Mouse (Mus musculus) ES-E14 (cell line): ENCODE data around the gene Il33. TPM values are rescaled to one million over a fixed set of nuclear protein-coding genes. Genes with fewer than 3 reads are reported as not detected.

ENCODE experiments used
- DNase-seq: peaks from one replicate; pipeline ENCODE4 v3.0.0-alpha.2; 2013; ENCODE audit warnings: low read depth, low spot score
- H3K27ac ChIP-seq: 2 replicates; pipeline ENCODE4 v1.5.1; 2012; ENCODE audit warnings: low read depth, mild to moderate bottlenecking, low read length, moderate library complexity, mixed read lengths; ENCODE audit not compliant: poor library complexity, insufficient read depth, severe bottlenecking
- H3K36me3 ChIP-seq: 2 replicates; pipeline ENCODE4 v1.6.1; 2012; ENCODE audit warnings: mild to moderate bottlenecking, low read length, moderate library complexity, mixed read lengths; ENCODE audit not compliant: control insufficient read depth, poor library complexity, insufficient read depth, severe bottlenecking
- H3K4me1 ChIP-seq, 2 experiments: fragments of 150-350 bp in 1 of 2; sonication (generic) in 1 of 2; 2 replicates each; pipeline ENCODE4 v1.6.1; 2012; ENCODE audit warnings: low read length in 2 of 2, mild to moderate bottlenecking in 1 of 2, mixed read lengths in 1 of 2; ENCODE audit not compliant: control insufficient read depth in 2 of 2, insufficient read depth in 2 of 2, poor library complexity in 1 of 2
- H3K4me3 ChIP-seq, 2 experiments: fragments of 150-350 bp in 1 of 2; sonication (generic) in 1 of 2; 2 replicates each; pipeline ENCODE4 v1.5.1; 2012; ENCODE audit warnings: low read length in 2 of 2, low read depth in 1 of 2, mild to moderate bottlenecking in 1 of 2, mixed read lengths in 1 of 2; ENCODE audit not compliant: insufficient read depth in 1 of 2, poor library complexity in 1 of 2, severe bottlenecking in 1 of 2
- H3K9ac ChIP-seq: 2 replicates; pipeline ENCODE4 v1.6.1; 2012; ENCODE audit warnings: low read depth, mild to moderate bottlenecking, low read length, mixed read lengths; ENCODE audit not compliant: poor library complexity, insufficient read depth, severe bottlenecking
- H3K9me3 ChIP-seq: fragments of 150-350 bp; sonication (generic); 2 replicates; pipeline ENCODE4 v1.6.1; 2012; ENCODE audit warnings: low read depth, mild to moderate bottlenecking, low read length; ENCODE audit not compliant: control insufficient read depth, insufficient read depth
- CHD2 ChIP-seq: IDR thresholded peaks from 2 replicates; pipeline ENCODE4 v1.6.1; 2014; ENCODE audit warnings: mild to moderate bottlenecking, low read depth, low read length, inconsistent platforms
- HCFC1 ChIP-seq: IDR thresholded peaks from 2 replicates; pipeline ENCODE4 v1.6.1; 2012; ENCODE audit warnings: low read length, inconsistent platforms, borderline replicate concordance; ENCODE audit not compliant: insufficient read depth
- MAFK ChIP-seq: IDR thresholded peaks from 2 replicates; pipeline ENCODE4 v1.6.1; 2014; ENCODE audit warnings: mild to moderate bottlenecking, low read depth, low read length, inconsistent platforms; ENCODE audit not compliant: insufficient read depth
- ZC3H11A ChIP-seq: IDR thresholded peaks from 2 replicates; pipeline ENCODE4 v1.6.1; 2012; ENCODE audit warnings: low read depth, mild to moderate bottlenecking, inconsistent platforms, low read length, borderline replicate concordance
- ZNF384 ChIP-seq: IDR thresholded peaks from 2 replicates; pipeline ENCODE4 v1.6.1; 2012; ENCODE audit warnings: low read depth, low read length, inconsistent platforms
- in situ Hi-C, 2 experiments: fragments of 600-800 bp; cut with MboI; formaldehyde crosslinking; loops; one replicate each; pipeline ENCODE4 v1.15.1; 2025; ENCODE audit warnings: low sequenced_read_pairs in 2 of 2, inconsistent platforms in 1 of 2; ENCODE audit not compliant: unreplicated experiment in 2 of 2
- total RNA-seq: library from RNA; depleted of rRNA; stranded (reverse); fragments of 300-350 nt; gene quantifications from 2 replicates; pipeline ENCODE4 v1.2.3, GENCODE M21; 2012

Gene Il33
- total RNA-seq, 1 experiment: 1.6 TPM

DNA sequence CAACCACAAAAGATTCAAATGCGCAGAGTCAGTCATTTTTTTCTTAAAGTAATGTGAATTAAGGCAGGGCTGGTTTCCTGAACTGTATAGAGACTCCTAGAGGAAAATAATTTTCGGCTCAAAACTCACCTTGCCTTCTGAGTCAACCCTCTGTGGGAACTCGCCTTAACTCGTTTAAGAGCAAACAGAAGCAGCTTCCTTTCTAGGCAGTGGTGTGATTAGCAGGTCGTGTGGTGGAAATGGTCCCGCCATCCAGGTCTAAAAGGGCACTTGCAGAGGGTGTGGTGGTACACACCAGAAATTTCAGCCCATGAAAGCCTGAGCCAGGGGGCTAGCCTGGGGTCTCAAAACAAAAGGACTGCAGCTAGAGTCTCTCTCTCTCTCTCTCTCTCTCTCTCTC is 32.1 kb upstream of the Il33 start:
- H3K9ac ChIP-seq: no peak overlapping the region
- H3K9me3 ChIP-seq: no peaks in the 10 kb centered on the region
- H3K27ac ChIP-seq: no peak overlapping the region
- TF ChIP-seq HCFC1: no peak
- no peak for TF ChIP-seq ZNF384
- no peak for TF ChIP-seq MAFK
- no peak for TF ChIP-seq ZC3H11A
- TF ChIP-seq CHD2: no peak
- H3K36me3 ChIP-seq: no peaks in the 10 kb centered on the region
- H3K4me3 ChIP-seq: no peak overlapping the region
- DNase-seq: no peak
- no peaks in the 10 kb centered on the region for H3K4me1 ChIP-seq
- in situ Hi-C loops: no loop called here

GRCm38 (mm10) chr19:29893718-29894273 is 31.1 kb upstream of the Il33 start:
- H3K9ac ChIP-seq: no peak overlapping the region
- H3K36me3 ChIP-seq: no peaks in the 10 kb centered on the region
- TF ChIP-seq HCFC1: no peak
- no peak for TF ChIP-seq MAFK
- TF ChIP-seq ZNF384: no peak
- TF ChIP-seq ZC3H11A: no peak
- TF ChIP-seq CHD2: no peak
- in situ Hi-C loops: no loop called here
- H3K27ac ChIP-seq: no peak overlapping the region
- no peak overlapping the region for H3K4me3 ChIP-seq
- no peak for DNase-seq
- no peaks in the 10 kb centered on the region for H3K4me1 ChIP-seq
- H3K9me3 ChIP-seq: no peaks in the 10 kb centered on the region

DNA sequence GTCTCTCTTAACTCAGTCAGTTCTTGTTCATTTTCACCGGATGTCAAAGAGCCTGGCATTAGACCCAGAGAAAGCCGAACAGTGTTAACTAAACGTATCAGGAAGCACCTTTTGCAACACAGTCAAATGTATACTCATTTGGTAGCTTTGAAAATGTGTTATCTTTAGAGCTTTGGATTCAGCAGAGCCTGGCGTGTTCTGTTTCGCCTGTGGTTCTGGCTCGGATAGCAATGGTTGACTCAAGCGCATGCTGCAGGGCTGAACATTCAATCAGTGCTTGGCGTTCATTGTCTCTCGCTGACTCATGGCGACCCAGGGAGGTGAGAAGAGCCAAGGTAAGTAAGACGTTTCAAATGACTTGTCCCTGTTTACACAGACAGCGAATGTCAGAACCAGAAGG is 30.5 kb upstream of the Il33 start:
- Histone ChIP-seq H3K27ac (no peak overlapping the region), H3K4me1 (no peaks in the 10 kb centered on the region), H3K9ac (no peak overlapping the region), H3K4me3 (no peak overlapping the region), H3K36me3 (no peaks in the 10 kb centered on the region), H3K9me3 (no peaks in the 10 kb centered on the region)
- in situ Hi-C loops: no loop called here
- no peak for DNase-seq
- TF ChIP-seq ZC3H11A (no peak), HCFC1 (no peak), MAFK (no peak), ZNF384 (no peak), CHD2 (no peak)

DNA sequence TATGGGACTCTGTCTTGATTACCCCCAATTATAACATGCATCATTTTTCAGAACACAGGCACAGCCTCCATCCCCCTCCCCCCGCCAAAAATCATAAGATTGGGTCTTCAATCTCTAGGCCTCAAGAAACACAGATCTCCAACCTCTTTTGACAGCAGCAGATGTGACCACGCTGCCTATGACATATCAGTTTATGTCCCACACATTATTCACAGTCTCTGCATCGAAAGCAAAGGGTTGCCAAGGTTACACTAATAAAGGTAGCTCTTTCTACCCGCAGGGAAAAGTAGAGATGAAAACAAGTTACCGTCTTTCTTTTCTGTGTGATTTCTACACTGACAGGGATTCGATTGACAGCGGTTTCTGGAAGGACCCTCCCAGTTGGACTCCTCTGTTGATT is 29.9 kb upstream of the Il33 start:
- TF ChIP-seq MAFK (no peak), CHD2 (no peak), HCFC1 (no peak), ZC3H11A (no peak)
- H3K9ac ChIP-seq: no peak overlapping the region

GRCm38 (mm10) chr19:29900318-29900717 is 24.6 kb upstream of the Il33 start:
- Histone ChIP-seq H3K4me3 (no peak overlapping the region), H3K9ac (no peak overlapping the region), H3K4me1 (no peaks in the 10 kb centered on the region), H3K27ac (no peak overlapping the region), H3K36me3 (no peaks in the 10 kb centered on the region), H3K9me3 (no peaks in the 10 kb centered on the region)
- in situ Hi-C loops: no loop called here
- TF ChIP-seq HCFC1 (no peak), ZC3H11A (no peak), ZNF384 (no peak), MAFK (no peak), CHD2 (no peak)
- no peak for DNase-seq

More for the DNA sequence above, 29.9 kb upstream of the Il33 start:
- no peak for DNase-seq
- no peaks in the 10 kb centered on the region for H3K4me1 ChIP-seq
- H3K9me3 ChIP-seq: no peaks in the 10 kb centered on the region
- no peaks in the 10 kb centered on the region for H3K36me3 ChIP-seq
- H3K4me3 ChIP-seq: no peak overlapping the region
- no peak overlapping the region for H3K27ac ChIP-seq
- in situ Hi-C loops: no loop called here
